Mouse (Mus musculus): ENCODE data around the gene Gm20865.
"Not testable (repeated sequence)": the region's sequence is repeated elsewhere in the genome, so short reads cannot be mapped to it uniquely, and the experiment has no call there.

The Gm20865 gene

GRCm38 (mm10) chrY:21241275-21241674, at the start of gene Gm20865:
TSS of gene Gm20865 (plus strand) at chrY:21241575.
- DNase-seq (ENCODE audit: low read depth, low spot score), result not testable (repeated sequence)
